Mouse (Mus musculus) intestine, embryonic 14.5 days (tissue): Measurements from ENCODE around the gene Cetn3. TPM values are rescaled to one million over a fixed set of nuclear protein-coding genes. Genes with fewer than 3 reads are reported as not detected.
A peak's percentile ranks its signal among the peaks of the same experiment; 100 is the strongest.

Experiments
- ATAC-seq: fragments of 200-750 bp; cut with Nextera tagmentation; replicated peaks from 2 replicates; pipeline ENCODE4 v1.8.0; 2017; ENCODE audit warnings: low read depth, moderate number of reproducible peaks, moderate TSS enrichment, moderate library complexity; ENCODE audit not compliant: low FRiP score, low TSS enrichment
- DNase-seq: peaks from one replicate; pipeline ENCODE4 v3.0.0-alpha.2; 2018; ENCODE audit warnings: low spot score
- H3K27ac ChIP-seq: fragments of 300-500 bp; sonication (generic); 2 replicates; pipeline ENCODE4 v1.5.1; 2014; ENCODE audit warnings: low read depth, mild to moderate bottlenecking, control low read depth
- H3K27me3 ChIP-seq: fragments of 300-500 bp; sonication (generic); replicated peaks from 2 replicates; pipeline ENCODE4 v1.6.1; 2014; ENCODE audit warnings: low read length, control low read depth; ENCODE audit not compliant: control insufficient read depth, insufficient read depth
- H3K36me3 ChIP-seq: fragments of 300-500 bp; sonication (generic); 2 replicates; pipeline ENCODE4 v1.6.1; 2014; ENCODE audit warnings: low read length, control low read depth; ENCODE audit not compliant: control insufficient read depth, insufficient read depth
- H3K4me1 ChIP-seq: fragments of 300-500 bp; sonication (generic); replicated peaks from 2 replicates; pipeline ENCODE4 v1.6.1; 2014; ENCODE audit warnings: low read length, control low read depth, mixed read lengths; ENCODE audit not compliant: control insufficient read depth, insufficient read depth
- H3K4me2 ChIP-seq: fragments of 300-500 bp; sonication (generic); 2 replicates; pipeline ENCODE4 v1.6.1; 2014; ENCODE audit warnings: low read length
- H3K4me3 ChIP-seq: fragments of 300-500 bp; sonication (generic); 2 replicates; pipeline ENCODE4 v1.5.1; 2014; ENCODE audit warnings: low read depth, low read length, control low read depth, mixed read lengths
- H3K9ac ChIP-seq: fragments of 300-500 bp; sonication (generic); 2 replicates; pipeline ENCODE4 v1.6.1; 2014; ENCODE audit warnings: mild to moderate bottlenecking, low read length
- H3K9me3 ChIP-seq: fragments of 300-500 bp; sonication (generic); 2 replicates; pipeline ENCODE4 v1.6.1; 2016; ENCODE audit warnings: low read length, control low read depth; ENCODE audit not compliant: control insufficient read depth
- WGBS: fragments of 180-500 bp; shearing (Covaris S2); extraction: QIAGEN DNeasy Blood & Tissue Kit; methylation state at CpG from one replicate; pipeline ENCODE4 v1.1.7; 2014; 5-methylcytosine and 5-hydroxymethylcytosine counted together
- polyA plus RNA-seq: library from polyadenylated mRNA; unstranded; fragments of >200 nt; fragmentation: Nextera tagmentation; extraction: Ambion mirVana; gene quantifications from 2 replicates; pipeline ENCODE4 v1.2.1, GENCODE M21; 2014

The Cetn3 gene
- polyA plus RNA-seq, 1 experiment from 2014 or later: 224 TPM

GRCm38 (mm10) chr13:81761566-81762186, 21.2 kb upstream of the Cetn3 start:
- 32% methylated on average over 14 of the region's 14 CpGs for WGBS
- no peaks in the 10 kb centered on the region for H3K27me3 ChIP-seq
- no peak overlapping the region for H3K9ac ChIP-seq
- no peaks in the 10 kb centered on the region for H3K36me3 ChIP-seq
- no peak overlapping the region for H3K4me3 ChIP-seq
- DNase-seq (no peak), ATAC-seq (no peak)
- H3K27ac ChIP-seq: no peak overlapping the region
- H3K4me1 ChIP-seq: no peaks in the 10 kb centered on the region
- no peaks in the 10 kb centered on the region for H3K9me3 ChIP-seq
- no peak overlapping the region for H3K4me2 ChIP-seq

- no peaks in the 10 kb centered on the region for H3K9me3 ChIP-seq
- H3K9ac ChIP-seq: no peak overlapping the region
- no peak for ATAC-seq
- H3K27ac ChIP-seq: no peak overlapping the region
- DNase-seq: no peak
- H3K4me2 ChIP-seq: no peak overlapping the region
- no peaks in the 10 kb centered on the region for H3K36me3 ChIP-seq
- no peaks in the 10 kb centered on the region for H3K27me3 ChIP-seq
- WGBS: 83% methylated on average over 5 of the region's 5 CpGs
- no peak overlapping the region for H3K4me3 ChIP-seq
- no peaks in the 10 kb centered on the region for H3K4me1 ChIP-seq
Observed at GRCm38 (mm10) chr13:81764173-81764572, 18.7 kb upstream of the Cetn3 start.

GRCm38 (mm10) chr13:81767038-81767659, 15.7 kb upstream of the Cetn3 start:
- Histone ChIP-seq H3K9ac (no peak overlapping the region), H3K36me3 (no peaks in the 10 kb centered on the region), H3K4me2 (no peak overlapping the region), H3K27me3 (no peaks in the 10 kb centered on the region), H3K9me3 (no peaks in the 10 kb centered on the region), H3K4me3 (no peak overlapping the region), H3K4me1 (no peaks in the 10 kb centered on the region), H3K27ac (no peak overlapping the region)
- ATAC-seq (no peak), DNase-seq (peak; percentile 71)
- 84% methylated on average over 7 of the region's 7 CpGs for WGBS

- 77% methylated on average over 3 of the region's 3 CpGs for WGBS
- no peak for DNase-seq
- Histone ChIP-seq H3K9ac (no peak overlapping the region), H3K9me3 (no peaks in the 10 kb centered on the region), H3K27me3 (no peaks in the 10 kb centered on the region), H3K4me3 (no peak overlapping the region), H3K4me1 (no peaks in the 10 kb centered on the region), H3K36me3 (no peaks in the 10 kb centered on the region), H3K4me2 (no peak overlapping the region), H3K27ac (no peak overlapping the region)
- ATAC-seq: no peak
Observed at GRCm38 (mm10) chr13:81776217-81776616, 6.7 kb upstream of the Cetn3 start.

- H3K4me3 ChIP-seq: peak overlapping the region; percentile 72
- peak overlapping the region; percentile 49 for H3K4me2 ChIP-seq
- peak overlapping the region; percentile 94 for H3K9ac ChIP-seq
- WGBS: 31% methylated on average over 9 of the region's 9 CpGs
- no peaks in the 10 kb centered on the region for H3K27me3 ChIP-seq
- H3K36me3 ChIP-seq: peaks cover 19% of the 10 kb centered on the region
- DNase-seq (no peak), ATAC-seq (no peak)
- H3K27ac ChIP-seq: peak overlapping the region; percentile 98; the same call in 1 of the 2 replicates
- peaks cover 6% of the 10 kb centered on the region for H3K4me1 ChIP-seq
- H3K9me3 ChIP-seq: no peaks in the 10 kb centered on the region
Observed at GRCm38 (mm10) chr13:81782475-81782874, 402 bp upstream of the Cetn3 start.

- H3K4me3 ChIP-seq: peak overlapping the region; percentile 72
- DNase-seq: peak; percentile 98
- H3K36me3 ChIP-seq: peaks cover 30% of the 10 kb centered on the region
- H3K9me3 ChIP-seq: no peaks in the 10 kb centered on the region
- H3K4me1 ChIP-seq: peaks cover 6% of the 10 kb centered on the region
- peak overlapping the region; percentile 94 for H3K9ac ChIP-seq
- peak overlapping the region; percentile 98 for H3K27ac ChIP-seq
- peak overlapping the region; percentile 57 for H3K4me2 ChIP-seq
- peak; percentile 99 for ATAC-seq
- no peaks in the 10 kb centered on the region for H3K27me3 ChIP-seq
- WGBS: under 1% methylated on average over 62 of the region's 62 CpGs
Observed at GRCm38 (mm10) chr13:81783405-81784342, 797 bp downstream of the Cetn3 start.

GRCm38 (mm10) chr13:81785766-81786480, 3.0 kb downstream of the Cetn3 start:
- no peaks in the 10 kb centered on the region for H3K27me3 ChIP-seq
- no peaks in the 10 kb centered on the region for H3K9me3 ChIP-seq
- ATAC-seq (no peak), DNase-seq (no peak)
- no peak overlapping the region for H3K9ac ChIP-seq
- H3K36me3 ChIP-seq: peaks cover 40% of the 10 kb centered on the region
- H3K4me3 ChIP-seq: no peak overlapping the region
- no peak overlapping the region for H3K4me2 ChIP-seq
- H3K27ac ChIP-seq: no peak overlapping the region
- WGBS: 84% methylated on average over 11 of the region's 11 CpGs
- H3K4me1 ChIP-seq: peaks cover 6% of the 10 kb centered on the region

GRCm38 (mm10) chr13:81790160-81790559, 7.3 kb downstream of the Cetn3 start:
- H3K4me3 ChIP-seq: no peak overlapping the region
- DNase-seq (no peak), ATAC-seq (no peak)
- no peaks in the 10 kb centered on the region for H3K4me1 ChIP-seq
- no peak overlapping the region for H3K27ac ChIP-seq
- H3K9me3 ChIP-seq: no peaks in the 10 kb centered on the region
- H3K4me2 ChIP-seq: no peak overlapping the region
- 91% methylated on average over 8 of the region's 8 CpGs for WGBS
- H3K27me3 ChIP-seq: no peaks in the 10 kb centered on the region
- H3K9ac ChIP-seq: no peak overlapping the region
- peaks cover 52% of the 10 kb centered on the region for H3K36me3 ChIP-seq
